Mouse (Mus musculus): ENCODE data around the gene 4930522H14Rik.

- TF ChIP-seq CHD2 (IDR thresholded peaks at IDR 0.05; ENCODE audit: low read depth, low read length) (no peak), ZNF384 (IDR thresholded peaks at IDR 0.05; ENCODE audit: low read depth, low read length) (no peak), HCFC1 (IDR thresholded peaks at IDR 0.05; ENCODE audit: borderline replicate concordance, insufficient read depth, low read length) (no peak), ZC3H11A (IDR thresholded peaks at IDR 0.05; ENCODE audit: borderline replicate concordance, low read depth, low read length) (no peak), MAFK (IDR thresholded peaks at IDR 0.05; ENCODE audit: insufficient read depth, low read depth, low read length) (no peak)
Observed at GRCm38 (mm10) chr4:109456821-109457220, 74.3 kb downstream of the 4930522H14Rik start.
